Mouse (Mus musculus): ENCODE measurements around the gene Ywhab.

Ywhab gene

GRCm38 (mm10) chr2:164009227-164009626 is 14.5 kb downstream of the Ywhab start:
- no peak for DNase-seq (ENCODE audit: low read depth, low spot score)

DNA sequence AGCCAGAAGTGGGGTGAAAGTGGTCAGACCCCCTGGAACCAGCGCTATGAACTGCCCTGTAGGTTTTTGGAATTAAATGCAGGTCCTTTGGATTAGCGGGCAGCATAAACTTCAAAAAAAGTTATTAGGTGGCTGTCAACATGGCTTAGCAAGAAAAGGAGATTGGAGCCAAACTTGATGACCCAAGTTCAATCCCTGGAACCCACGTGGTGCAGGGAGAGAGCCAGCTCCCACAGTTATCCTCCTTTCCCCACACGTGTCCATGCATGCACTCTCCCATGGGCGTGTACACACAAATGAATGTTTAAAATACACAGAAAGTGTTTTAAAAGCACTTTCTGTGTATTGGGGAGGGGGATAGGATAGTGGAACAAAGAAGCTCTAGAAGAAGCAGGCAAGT is 15.7 kb downstream of the Ywhab start:
- DNase-seq (ENCODE audit: low read depth, low spot score) = no peak

GRCm38 (mm10) chr2:164010944-164011343 is 16.2 kb downstream of the Ywhab start:
- DNase-seq (ENCODE audit: low read depth, low spot score) = no peak

- DNase-seq (ENCODE audit: low read depth, low spot score) = no peak
Observed at GRCm38 (mm10) chr2:164015304-164015703, 20.5 kb downstream of the Ywhab start.

DNA sequence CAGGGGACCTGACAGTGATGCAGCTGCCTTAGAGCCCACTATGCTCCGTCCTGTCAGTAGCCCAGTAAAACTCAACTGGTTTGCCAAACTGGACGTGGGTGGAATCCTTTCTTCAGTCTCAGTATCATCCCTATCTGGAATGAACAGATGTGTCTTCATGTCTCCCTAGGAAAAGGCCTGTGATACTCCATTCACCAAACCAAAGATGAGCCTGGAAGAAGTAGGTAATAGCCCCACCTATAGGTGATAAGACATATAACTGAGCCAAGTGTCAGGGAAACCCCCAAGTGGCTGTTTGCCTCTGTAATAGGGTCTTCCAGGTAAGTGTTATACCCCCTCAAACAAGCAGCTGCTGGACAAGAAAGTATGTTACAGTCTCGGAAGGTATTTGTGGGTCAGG is 24.1 kb downstream of the Ywhab start:
- DNase-seq (ENCODE audit: low read depth, low spot score) = no peak

GRCm38 (mm10) chr2:164019943-164020342 is 25.2 kb downstream of the Ywhab start:
- no peak for DNase-seq (ENCODE audit: low read depth, low spot score)

- DNase-seq (ENCODE audit: low read depth, low spot score) = no peak
Observed at GRCm38 (mm10) chr2:164022104-164022503, 27.3 kb downstream of the Ywhab start.

GRCm38 (mm10) chr2:164025150-164025549 is 30.4 kb downstream of the Ywhab start, which contains the start of gene Pabpc1l:
TSS of gene Pabpc1l (plus strand) at chr2:164025450.
- no peak for DNase-seq (ENCODE audit: low read depth, low spot score)

- no peak for DNase-seq (ENCODE audit: low read depth, low spot score)
Observed at GRCm38 (mm10) chr2:164031147-164031546, 36.4 kb downstream of the Ywhab start.

- no peak for DNase-seq (ENCODE audit: low read depth, low spot score)
Observed at GRCm38 (mm10) chr2:164032973-164033372, 38.2 kb downstream of the Ywhab start.

GRCm38 (mm10) chr2:164036520-164037019 is 41.8 kb downstream of the Ywhab start:
- no peak for DNase-seq (ENCODE audit: low read depth, low spot score)

- DNase-seq (ENCODE audit: low read depth, low spot score) = no peak
Observed at GRCm38 (mm10) chr2:164038407-164039028, 43.8 kb downstream of the Ywhab start.

DNA sequence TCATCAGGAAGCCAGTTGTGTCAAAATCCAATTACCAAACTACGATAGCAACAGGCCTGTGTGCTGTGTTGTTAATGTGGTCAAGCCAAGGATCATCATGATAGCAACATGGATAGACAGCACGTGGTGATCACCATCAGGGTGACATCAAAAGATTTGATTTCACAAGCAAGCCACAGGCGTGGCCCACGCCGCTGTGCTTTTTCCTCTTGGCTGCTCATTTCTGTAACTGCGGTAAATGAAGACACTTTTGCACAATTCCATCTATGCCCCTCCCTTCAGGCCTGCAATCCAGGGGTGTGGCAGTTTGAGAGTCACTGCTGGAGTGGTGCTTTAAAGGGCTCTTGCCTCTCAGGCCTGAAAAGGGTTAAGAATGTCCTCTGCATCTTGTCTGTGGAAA is 46.2 kb downstream of the Ywhab start:
- no peak for DNase-seq (ENCODE audit: low read depth, low spot score)

DNA sequence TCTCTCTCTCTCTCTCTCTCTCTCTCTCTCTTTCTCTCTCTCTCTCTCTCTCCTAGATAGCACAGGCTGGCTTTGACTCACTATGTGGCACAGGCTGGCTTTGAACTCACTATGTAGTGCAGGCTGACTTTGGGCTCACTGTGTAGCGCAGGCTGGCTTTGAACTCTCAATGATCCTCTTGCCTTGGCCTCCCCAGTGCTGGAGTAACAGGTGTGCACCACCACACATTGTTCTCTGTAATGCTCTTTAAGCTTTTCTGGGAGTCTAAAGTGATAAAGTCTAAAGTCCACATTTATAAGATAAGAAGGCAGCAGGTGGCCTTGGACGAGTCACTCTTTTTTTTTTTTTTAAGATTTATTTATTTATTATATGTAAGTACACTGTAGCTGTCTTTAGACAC is 46.8 kb downstream of the Ywhab start:
- no peak for DNase-seq (ENCODE audit: low read depth, low spot score)

GRCm38 (mm10) chr2:164047197-164047690 is 52.5 kb downstream of the Ywhab start:
- DNase-seq (ENCODE audit: low read depth, low spot score) = peak; percentile 89

GRCm38 (mm10) chr2:164053767-164054166 is 59.0 kb downstream of the Ywhab start:
- DNase-seq (ENCODE audit: low read depth, low spot score) = no peak

DNA sequence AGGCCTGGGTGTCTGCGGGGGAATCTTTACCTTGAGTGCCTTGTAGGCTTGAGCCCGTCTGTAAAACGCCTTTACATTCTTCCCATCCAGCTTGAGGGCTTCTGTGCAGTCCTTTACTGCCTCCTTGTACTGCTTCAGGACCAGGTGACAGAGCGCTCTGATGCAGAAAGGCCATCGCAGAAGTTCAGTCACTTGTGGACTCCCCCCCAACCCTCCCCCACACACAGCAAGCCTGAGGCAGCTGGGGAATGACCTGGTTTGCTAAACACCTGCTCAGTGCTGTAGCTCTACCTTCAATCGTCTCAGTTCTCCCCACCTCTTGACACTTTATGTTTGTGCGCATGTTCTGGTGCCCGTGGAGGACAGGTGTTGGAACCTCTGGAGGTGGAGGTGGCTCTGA is 59.9 kb downstream of the Ywhab start:
- DNase-seq (ENCODE audit: low read depth, low spot score) = no peak

DNA sequence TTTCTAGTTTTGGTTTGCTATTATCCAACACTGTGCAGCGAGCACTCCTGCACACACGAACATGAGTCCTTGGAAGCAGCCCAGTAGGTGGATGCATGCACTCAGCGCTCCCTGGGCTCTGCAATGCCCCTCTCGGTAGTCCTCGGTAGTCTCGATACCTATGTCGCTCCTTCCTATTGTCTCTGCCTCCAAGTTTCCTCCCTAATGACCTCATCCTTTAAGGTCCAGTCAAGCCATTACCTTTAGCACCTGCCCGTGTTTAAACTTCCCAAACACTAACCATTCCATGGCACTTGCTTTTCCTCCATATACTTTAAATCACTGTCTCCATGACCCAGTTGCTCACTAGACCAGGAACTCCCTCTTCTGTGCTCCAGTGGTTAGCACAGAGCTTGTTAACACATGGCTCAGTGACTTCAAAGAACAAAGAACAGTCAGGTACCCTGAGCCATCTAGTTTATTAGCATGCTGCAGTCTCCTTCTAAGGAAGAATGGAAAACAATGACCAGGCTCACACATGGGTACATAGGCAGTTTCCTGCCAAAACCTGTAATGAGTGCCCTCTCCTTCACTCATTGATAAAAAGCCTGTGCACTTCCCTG is 65.0 kb downstream of the Ywhab start:
- no peak for DNase-seq (ENCODE audit: low read depth, low spot score)

Data from A20 (cell line).